Mouse (Mus musculus) heart, embryonic 15.5 days (tissue): ENCODE measurements at regions not wholly inside any gene's neighbourhood (a gene's known extent, or its start where the extent isn't known, plus 50 kb on each side); places are given as distances from the start of the nearest gene placed in this dataset.

Source experiments
- ATAC-seq: fragments of 200-750 bp; cut with Nextera tagmentation; replicated peaks from 2 replicates; pipeline ENCODE4 v1.8.0; 2017; ENCODE audit warnings: low read depth, moderate TSS enrichment; ENCODE audit not compliant: insufficient number of reproducible peaks, insufficient read depth, low FRiP score
- H3K27ac ChIP-seq: fragments of 300-500 bp; sonication (generic); 2 replicates; pipeline ENCODE4 v1.5.1; 2015; ENCODE audit warnings: mild to moderate bottlenecking, inconsistent platforms
- H3K27me3 ChIP-seq: fragments of 300-500 bp; sonication (generic); 2 replicates; pipeline ENCODE4 v1.6.1; 2015; ENCODE audit warnings: inconsistent platforms
- H3K36me3 ChIP-seq: fragments of 300-500 bp; sonication (generic); 2 replicates; pipeline ENCODE4 v1.6.1; 2015; ENCODE audit warnings: mild to moderate bottlenecking, inconsistent platforms
- H3K4me1 ChIP-seq: fragments of 300-500 bp; sonication (generic); replicated peaks from 2 replicates; pipeline ENCODE4 v1.6.1; 2015; ENCODE audit warnings: inconsistent platforms
- H3K4me2 ChIP-seq: fragments of 300-500 bp; sonication (generic); 2 replicates; pipeline ENCODE4 v1.6.1; 2015; ENCODE audit warnings: inconsistent platforms, mild to moderate bottlenecking, moderate library complexity
- H3K4me3 ChIP-seq: fragments of 300-500 bp; sonication (generic); 2 replicates; pipeline ENCODE4 v1.5.1; 2015; ENCODE audit warnings: mild to moderate bottlenecking, inconsistent platforms
- H3K9ac ChIP-seq: fragments of 300-500 bp; sonication (generic); 2 replicates; pipeline ENCODE4 v1.6.1; 2015; ENCODE audit warnings: mild to moderate bottlenecking, inconsistent platforms
- H3K9me3 ChIP-seq: fragments of 300-500 bp; sonication (generic); replicated peaks from 2 replicates; pipeline ENCODE4 v1.6.1; 2016; ENCODE audit warnings: inconsistent platforms
- WGBS: fragments of 180-500 bp; shearing (Covaris S2); methylation state at CpG from one replicate; pipeline ENCODE4 v1.1.7; 2015; ENCODE audit warnings: mixed read lengths; 5-methylcytosine and 5-hydroxymethylcytosine counted together

DNA sequence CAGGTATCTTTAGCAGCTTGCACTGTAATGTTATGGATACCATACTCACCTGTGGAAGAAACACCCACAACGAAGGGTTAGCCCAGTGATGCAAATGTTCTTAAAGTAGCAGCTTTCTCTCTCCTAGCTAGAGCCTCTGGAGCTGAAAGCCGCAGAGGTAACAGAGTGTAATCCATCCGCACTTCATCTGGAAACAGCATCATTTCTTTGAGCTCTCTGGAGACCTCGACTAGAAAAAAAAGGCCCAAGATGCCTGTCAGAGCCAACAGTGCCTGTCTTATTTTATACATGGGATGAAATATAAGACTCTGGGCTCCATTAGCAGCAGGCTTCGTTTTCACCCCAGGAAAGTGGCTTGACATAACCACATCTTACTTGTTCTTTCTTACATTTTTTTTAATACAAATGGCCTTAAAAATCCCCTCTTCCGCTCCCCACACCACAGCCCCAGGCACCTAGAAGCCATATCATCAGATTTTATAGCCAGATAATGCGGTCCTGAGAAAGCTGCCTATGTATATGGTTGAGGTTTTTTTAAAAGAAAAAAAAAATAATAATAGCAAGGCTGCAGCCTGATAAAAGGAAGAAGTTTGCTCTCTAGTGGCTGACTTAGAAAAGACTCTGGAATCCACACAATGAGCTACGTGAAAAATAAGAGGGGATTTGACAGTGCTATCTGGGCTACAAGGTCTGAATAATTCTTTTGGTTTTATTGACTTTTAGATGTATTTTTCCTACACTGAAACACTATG, 179.3 kb upstream of the Akirin2 start:
- ATAC-seq = no peak
- no peak overlapping the region for H3K9ac ChIP-seq
- no peaks in the 10 kb centered on the region for H3K9me3 ChIP-seq
- H3K4me2 ChIP-seq = no peak overlapping the region
- no peaks in the 10 kb centered on the region for H3K4me1 ChIP-seq
- no peak overlapping the region for H3K4me3 ChIP-seq
- no peak overlapping the region for H3K27ac ChIP-seq
- H3K27me3 ChIP-seq = no peaks in the 10 kb centered on the region
- no peaks in the 10 kb centered on the region for H3K36me3 ChIP-seq
- WGBS = 61% methylated on average over 8 of the region's 8 CpGs

DNA sequence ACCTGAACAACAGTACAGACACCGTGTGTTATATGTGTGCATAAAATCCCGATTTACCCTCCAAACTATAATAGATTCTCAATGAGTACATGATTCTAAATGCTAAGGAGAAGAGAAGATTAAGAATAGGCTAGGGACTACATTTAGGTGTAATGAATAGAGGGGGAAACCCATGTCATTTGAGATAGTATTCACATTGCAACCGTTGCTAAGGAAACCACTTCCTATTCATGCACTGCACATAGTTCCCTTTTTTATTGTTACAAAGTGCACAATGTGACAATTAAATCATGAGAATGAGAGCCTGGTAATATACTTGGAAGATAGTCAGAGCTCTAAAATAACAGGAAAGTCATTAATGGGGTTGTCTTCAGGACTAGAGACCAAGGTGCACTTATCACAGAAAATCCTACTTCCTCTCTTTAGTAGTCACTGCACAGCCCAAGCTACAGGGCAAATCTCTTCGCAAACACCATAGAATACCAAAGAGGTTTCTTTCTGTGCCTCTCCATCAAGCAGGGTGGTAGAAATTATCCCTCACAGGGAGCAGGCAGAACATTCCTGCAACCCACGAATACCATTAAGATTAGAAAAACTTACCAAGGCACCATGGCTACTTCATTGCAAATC, 164.3 kb upstream of the Akirin2 start:
- no peaks in the 10 kb centered on the region; the same call in 1 of the 2 replicates for H3K9me3 ChIP-seq
- H3K9ac ChIP-seq = no peak overlapping the region
- no peaks in the 10 kb centered on the region for H3K27me3 ChIP-seq
- no peak for ATAC-seq
- H3K4me1 ChIP-seq = no peaks in the 10 kb centered on the region
- no peaks in the 10 kb centered on the region for H3K36me3 ChIP-seq
- H3K4me3 ChIP-seq = no peak overlapping the region
- 75% methylated on average over 5 of the region's 5 CpGs for WGBS
- no peak overlapping the region for H3K4me2 ChIP-seq
- H3K27ac ChIP-seq = no peak overlapping the region

- Histone ChIP-seq H3K27ac (no peak overlapping the region), H3K4me2 (no peak overlapping the region), H3K4me1 (no peaks in the 10 kb centered on the region), H3K27me3 (no peaks in the 10 kb centered on the region), H3K4me3 (no peak overlapping the region), H3K9me3 (no peaks in the 10 kb centered on the region; the same call in 1 of the 2 replicates), H3K36me3 (no peaks in the 10 kb centered on the region), H3K9ac (no peak overlapping the region)
- no peak for ATAC-seq
- 91% methylated on average over 5 of the region's 5 CpGs for WGBS
These were observed 159.2 kb upstream of the Akirin2 start for GRCm38 (mm10) chr4:34391499-34391898.

GRCm38 (mm10) chr4:34403061-34403460, 147.7 kb upstream of the Akirin2 start:
- H3K4me3 ChIP-seq = no peak overlapping the region
- H3K27ac ChIP-seq = no peak overlapping the region
- H3K9me3 ChIP-seq = no peaks in the 10 kb centered on the region
- H3K9ac ChIP-seq = no peak overlapping the region
- no peaks in the 10 kb centered on the region for H3K4me1 ChIP-seq
- ATAC-seq = no peak
- 91% methylated on average over 2 of the region's 2 CpGs for WGBS
- no peak overlapping the region for H3K4me2 ChIP-seq
- no peaks in the 10 kb centered on the region for H3K36me3 ChIP-seq
- H3K27me3 ChIP-seq = no peaks in the 10 kb centered on the region

DNA sequence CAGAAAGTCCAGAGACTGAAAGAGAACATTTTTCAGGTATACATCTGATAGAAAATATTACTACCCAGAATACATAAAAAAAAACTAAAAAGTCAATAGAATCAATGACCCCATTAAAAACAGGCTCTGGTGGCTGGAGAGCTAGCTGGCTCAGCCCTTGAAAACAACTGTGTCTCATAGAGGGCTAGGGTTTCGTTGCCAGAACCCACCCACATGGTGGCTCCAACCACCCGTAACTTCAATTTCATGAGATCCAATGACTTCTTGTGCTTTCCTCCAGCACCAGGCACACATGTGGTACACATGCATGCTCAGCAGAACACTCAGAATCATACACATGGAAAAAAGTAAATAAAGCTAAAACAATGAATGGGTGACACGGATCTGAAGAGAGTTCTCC, 143.6 kb upstream of the Akirin2 start:
- no peak overlapping the region for H3K4me2 ChIP-seq
- no peaks in the 10 kb centered on the region for H3K36me3 ChIP-seq
- H3K27ac ChIP-seq = no peak overlapping the region
- no peak overlapping the region for H3K4me3 ChIP-seq
- H3K9me3 ChIP-seq = no peaks in the 10 kb centered on the region
- H3K27me3 ChIP-seq = no peaks in the 10 kb centered on the region
- ATAC-seq = no peak
- 69% methylated on average over 3 of the region's 3 CpGs for WGBS
- H3K9ac ChIP-seq = no peak overlapping the region
- no peaks in the 10 kb centered on the region for H3K4me1 ChIP-seq

DNA sequence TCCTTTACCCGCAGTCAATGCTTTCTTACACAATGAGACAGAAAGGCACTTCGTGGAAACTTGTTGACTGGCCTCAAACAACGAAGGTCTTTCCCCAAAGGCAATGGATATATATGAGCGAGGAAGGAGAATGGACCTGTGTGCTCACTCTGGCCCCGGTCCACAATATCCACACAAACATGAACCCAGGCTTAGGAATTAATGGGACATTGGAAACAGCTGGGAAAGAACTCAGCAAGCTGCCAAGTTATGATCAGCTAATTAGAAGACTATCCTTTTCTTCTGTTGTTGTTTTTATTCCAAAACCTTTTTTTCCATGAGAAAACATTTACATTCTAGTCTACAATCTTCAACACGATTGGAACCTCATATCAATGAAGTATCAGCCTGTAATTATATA, 129.8 kb upstream of the Akirin2 start:
- Histone ChIP-seq H3K4me1 (peaks cover 4% of the 10 kb centered on the region; the same call in 1 of the 2 replicates), H3K9ac (no peak overlapping the region), H3K4me2 (no peak overlapping the region), H3K27me3 (no peaks in the 10 kb centered on the region), H3K27ac (no peak overlapping the region), H3K36me3 (no peaks in the 10 kb centered on the region), H3K9me3 (no peaks in the 10 kb centered on the region), H3K4me3 (no peak overlapping the region)
- WGBS = 79% methylated on average over 6 of the region's 6 CpGs
- no peak for ATAC-seq

GRCm38 (mm10) chr4:34424131-34424646, 126.5 kb upstream of the Akirin2 start:
- Histone ChIP-seq H3K27ac (no peak overlapping the region), H3K9ac (no peak overlapping the region), H3K9me3 (no peaks in the 10 kb centered on the region), H3K4me3 (no peak overlapping the region), H3K36me3 (no peaks in the 10 kb centered on the region), H3K4me2 (no peak overlapping the region), H3K27me3 (no peaks in the 10 kb centered on the region; the same call in 1 of the 2 replicates), H3K4me1 (peaks cover 4% of the 10 kb centered on the region; the same call in 1 of the 2 replicates)
- no peak for ATAC-seq
- 30% methylated on average over 2 of the region's 2 CpGs for WGBS

DNA sequence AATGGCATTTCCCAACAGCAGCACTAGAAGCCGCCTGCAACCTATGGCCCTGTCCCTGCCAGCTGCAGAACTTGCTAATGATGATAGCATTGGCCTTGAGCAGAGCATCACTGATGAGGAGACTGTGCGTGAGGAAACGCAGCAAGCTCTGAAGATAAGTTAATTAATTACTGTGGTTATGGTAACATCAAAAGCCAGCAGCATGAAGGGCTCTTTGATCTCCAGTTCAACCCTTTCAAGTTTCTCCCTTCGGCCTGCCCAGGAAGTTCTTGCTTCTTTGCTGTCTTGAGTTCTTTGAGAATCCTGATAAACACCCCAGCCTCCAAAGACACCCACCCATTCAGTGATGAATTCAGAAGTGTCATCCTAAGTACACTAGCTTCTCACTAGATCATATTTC, 121.7 kb upstream of the Akirin2 start:
- H3K4me3 ChIP-seq = no peak overlapping the region
- no peaks in the 10 kb centered on the region for H3K36me3 ChIP-seq
- no peak overlapping the region for H3K9ac ChIP-seq
- 65% methylated on average over 4 of the region's 4 CpGs for WGBS
- peaks cover 4% of the 10 kb centered on the region; the same call in 1 of the 2 replicates for H3K4me1 ChIP-seq
- peaks cover 28% of the 10 kb centered on the region for H3K27me3 ChIP-seq
- no peak overlapping the region for H3K4me2 ChIP-seq
- ATAC-seq = no peak
- H3K9me3 ChIP-seq = no peaks in the 10 kb centered on the region
- H3K27ac ChIP-seq = no peak overlapping the region

GRCm38 (mm10) chr4:34429456-34430235, 121.1 kb upstream of the Akirin2 start:
- no peaks in the 10 kb centered on the region for H3K4me1 ChIP-seq
- H3K9ac ChIP-seq = no peak overlapping the region
- 71% methylated on average over 22 of the region's 22 CpGs for WGBS
- H3K4me2 ChIP-seq = no peak overlapping the region
- peaks cover 28% of the 10 kb centered on the region for H3K27me3 ChIP-seq
- no peaks in the 10 kb centered on the region for H3K36me3 ChIP-seq
- ATAC-seq = no peak
- H3K27ac ChIP-seq = no peak overlapping the region
- H3K9me3 ChIP-seq = no peaks in the 10 kb centered on the region
- no peak overlapping the region for H3K4me3 ChIP-seq

DNA sequence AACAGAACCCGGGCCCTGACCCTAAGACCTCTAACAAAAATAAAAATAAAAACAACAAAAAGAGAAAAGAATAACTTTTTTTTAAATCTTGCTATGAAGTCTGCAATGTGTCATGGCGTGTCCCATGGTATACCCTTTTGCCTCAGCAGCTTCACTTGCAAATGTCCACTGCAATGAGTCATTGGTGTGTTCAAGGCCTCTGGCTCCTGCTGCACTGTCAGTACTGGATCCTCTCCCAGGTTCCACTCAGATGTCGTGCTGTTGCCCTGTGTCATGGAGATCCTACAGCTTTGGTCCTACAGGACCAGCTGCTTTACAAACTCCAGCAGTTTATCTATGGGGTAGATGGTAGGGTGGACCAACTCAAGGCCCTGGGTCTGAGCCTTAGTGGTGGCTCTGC, 113.4 kb upstream of the Akirin2 start:
- H3K4me3 ChIP-seq = no peak overlapping the region
- no peaks in the 10 kb centered on the region for H3K9me3 ChIP-seq
- 0 out of 2 replicates have a peak, but pooled peaks cover 4% of the 10 kb centered on the region for H3K4me1 ChIP-seq
- no peak overlapping the region for H3K4me2 ChIP-seq
- WGBS = 83% methylated on average over 3 of the region's 3 CpGs
- no peak for ATAC-seq
- no peak overlapping the region for H3K27ac ChIP-seq
- H3K36me3 ChIP-seq = no peaks in the 10 kb centered on the region
- peaks cover 36% of the 10 kb centered on the region for H3K27me3 ChIP-seq
- no peak overlapping the region for H3K9ac ChIP-seq

GRCm38 (mm10) chr4:34449582-34449981, 101.2 kb upstream of the Akirin2 start:
- Histone ChIP-seq H3K9ac (no peak overlapping the region), H3K4me1 (no peaks in the 10 kb centered on the region), H3K9me3 (no peaks in the 10 kb centered on the region), H3K27me3 (no peaks in the 10 kb centered on the region), H3K27ac (no peak overlapping the region), H3K4me2 (no peak overlapping the region), H3K4me3 (no peak overlapping the region), H3K36me3 (no peaks in the 10 kb centered on the region)
- no peak for ATAC-seq
- 71% methylated on average over 7 of the region's 7 CpGs for WGBS
